Mouse (Mus musculus) bone marrow macrophage, adult 2 months (primary cell): ENCODE results near the gene Jade2.

ENCODE experiments used
- CTCF ChIP-seq: IDR thresholded peaks from 2 replicates; pipeline ENCODE4 v1.5.1; 2012; ENCODE audit warnings: low read depth, mild to moderate bottlenecking, low read length, moderate library complexity
- POLR2A ChIP-seq: IDR thresholded peaks from 2 replicates; pipeline ENCODE4 v1.6.1; 2012; ENCODE audit warnings: mild to moderate bottlenecking, low read depth, low read length, borderline replicate concordance

- no peak for TF ChIP-seq POLR2A
- no peak for TF ChIP-seq CTCF
Measured at GRCm38 (mm10) chr11:51790662-51791061, 66.8 kb downstream of the Jade2 start.
